8 mouse cellular contexts compared by ENCODE assay signal in the genomic region with DNA sequence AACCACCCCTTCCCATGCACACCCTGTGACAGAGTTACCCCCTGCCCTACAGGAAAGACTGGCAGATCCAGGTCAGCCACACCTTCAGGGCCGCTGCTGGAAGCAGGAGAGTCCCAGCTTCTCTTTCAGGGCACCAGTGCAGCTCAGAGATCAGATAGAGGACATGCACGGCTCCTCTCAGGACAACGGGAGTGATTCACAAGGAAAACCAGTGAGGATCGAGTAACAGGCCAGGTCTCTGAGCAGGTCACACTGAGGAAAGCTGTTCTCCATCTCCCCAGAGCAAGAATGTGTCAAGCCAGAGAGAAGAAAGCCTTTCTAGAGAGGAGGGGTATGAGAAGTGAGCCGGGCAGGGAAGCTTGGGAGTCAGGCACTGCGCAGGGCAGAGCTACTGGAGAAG. TPM values are rescaled to one million over a fixed set of nuclear protein-coding genes. Genes with fewer than 3 reads are reported as not detected.
DNase-seq lines count a peak whose midpoint lies in the region; ATAC-seq and TF ChIP-seq lines count a peak whose summit lies in the region.

No protein-coding gene starts in this region.

- H3K36me3 ChIP-seq in kidney, postnatal 0 days (ENCODE audit: insufficient read depth, low read length): peaks cover 14% of the 10 kb centered on the region
- peaks cover 14% of the 10 kb centered on the region for H3K36me3 ChIP-seq in embryonic facial prominence, embryonic 12.5 days
- H3K36me3 ChIP-seq in hindbrain, postnatal 0 days (ENCODE audit: insufficient read depth, low read length): no peaks in the 10 kb centered on the region; the same call in 1 of the 2 replicates
- 0 out of 2 replicates have a peak, but pooled peaks cover 3% of the 10 kb centered on the region for H3K36me3 ChIP-seq in midbrain, embryonic 15.5 days (replicated peaks)

- peak overlapping the region; percentile 38 for H3K4me2 ChIP-seq in kidney, postnatal 0 days (ENCODE audit: low read length)
- no peak overlapping the region for H3K4me2 ChIP-seq in embryonic facial prominence, embryonic 12.5 days (replicated peaks)
- H3K4me2 ChIP-seq in hindbrain, postnatal 0 days (ENCODE audit: low read depth, low read length): peak overlapping the region; percentile 14; the same call in 1 of the 2 replicates
- no peak overlapping the region for H3K4me2 ChIP-seq in midbrain, embryonic 15.5 days

- intact Hi-C loops in left cerebral cortex, postnatal 36 days (cut with DNase I): no loop called here

- peak overlapping the region; percentile 44; the same call in 1 of the 2 replicates for H3K9ac ChIP-seq in kidney, postnatal 0 days (ENCODE audit: low read depth, low read length)
- no peak overlapping the region; the same call in 1 of the 2 replicates for H3K9ac ChIP-seq in embryonic facial prominence, embryonic 12.5 days
- H3K9ac ChIP-seq in hindbrain, postnatal 0 days (replicated peaks; ENCODE audit: low read length): no peak overlapping the region
- H3K9ac ChIP-seq in midbrain, embryonic 15.5 days: no peak overlapping the region

- H3K27me3 ChIP-seq in kidney, postnatal 0 days (ENCODE audit: insufficient read depth, low read length): no peaks in the 10 kb centered on the region
- no peaks in the 10 kb centered on the region for H3K27me3 ChIP-seq in embryonic facial prominence, embryonic 12.5 days
- no peaks in the 10 kb centered on the region for H3K27me3 ChIP-seq in hindbrain, postnatal 0 days (ENCODE audit: insufficient read depth, low read length)
- no peaks in the 10 kb centered on the region for H3K27me3 ChIP-seq in midbrain, embryonic 15.5 days (replicated peaks)

- 14% methylated on average over 6 of the region's 6 CpGs for WGBS in kidney, postnatal 0 days
- 29% methylated on average over 6 of the region's 6 CpGs for WGBS in embryonic facial prominence, embryonic 12.5 days
- 55% methylated on average over 6 of the region's 6 CpGs for WGBS in hindbrain, postnatal 0 days
- WGBS in midbrain, embryonic 15.5 days: 72% methylated on average over 6 of the region's 6 CpGs

- H3K4me1 ChIP-seq in kidney, postnatal 0 days (replicated peaks; ENCODE audit: insufficient read depth, low read length): peaks cover 41% of the 10 kb centered on the region
- H3K4me1 ChIP-seq in embryonic facial prominence, embryonic 12.5 days: peaks cover 26% of the 10 kb centered on the region
- H3K4me1 ChIP-seq in hindbrain, postnatal 0 days (ENCODE audit: insufficient read depth, low read length): peaks cover 33% of the 10 kb centered on the region
- H3K4me1 ChIP-seq in midbrain, embryonic 15.5 days: peaks cover 16% of the 10 kb centered on the region

- peak; percentile 89 for DNase-seq in kidney, postnatal 0 days (ENCODE audit: low spot score)
- no peak for DNase-seq in kidney, adult 9 months
- DNase-seq in hindbrain, postnatal 0 days (ENCODE audit: low spot score): no peak
- no peak for DNase-seq in left cerebral cortex, postnatal 36 days (ENCODE audit: low spot score in 2 of 2)
- no peak for DNase-seq in embryo, embryonic 11 days
- no peak for DNase-seq in adrenal gland, postnatal 4 days (ENCODE audit: low spot score in 2 of 2)

- H3K4me3 ChIP-seq in kidney, postnatal 0 days (replicated peaks; ENCODE audit: low read depth, low read length): no peak overlapping the region
- H3K4me3 ChIP-seq in embryonic facial prominence, embryonic 12.5 days: no peak overlapping the region
- no peak overlapping the region for H3K4me3 ChIP-seq in hindbrain, postnatal 0 days (ENCODE audit: low read length)
- no peak overlapping the region for H3K4me3 ChIP-seq in midbrain, embryonic 15.5 days

- peak overlapping the region; percentile 92 for H3K27ac ChIP-seq in kidney, postnatal 0 days
- H3K27ac ChIP-seq in embryonic facial prominence, embryonic 12.5 days: peak overlapping the region; percentile 91
- peak overlapping the region; percentile 84 for H3K27ac ChIP-seq in hindbrain, postnatal 0 days
- H3K27ac ChIP-seq in midbrain, embryonic 15.5 days: peak overlapping the region; percentile 76

- no peak for TF ChIP-seq CTCF in kidney, postnatal 0 days (IDR thresholded peaks at IDR 0.05; ENCODE audit: low read depth)
- TF ChIP-seq CTCF in hindbrain, postnatal 0 days (IDR thresholded peaks at IDR 0.05; ENCODE audit: low read depth): no peak

- no peaks in the 10 kb centered on the region for H3K9me3 ChIP-seq in kidney, postnatal 0 days (replicated peaks; ENCODE audit: low read length)
- H3K9me3 ChIP-seq in embryonic facial prominence, embryonic 12.5 days: no peaks in the 10 kb centered on the region
- H3K9me3 ChIP-seq in hindbrain, postnatal 0 days (ENCODE audit: low read length): no peaks in the 10 kb centered on the region
- no peaks in the 10 kb centered on the region for H3K9me3 ChIP-seq in midbrain, embryonic 15.5 days

- ATAC-seq in kidney, postnatal 0 days (replicated peaks; ENCODE audit: low FRiP score, low read depth): peak; percentile 24; the same call in 1 of the 2 replicates
- ATAC-seq in embryonic facial prominence, embryonic 12.5 days (ENCODE audit: insufficient number of reproducible peaks, insufficient read depth, low FRiP score, low TSS enrichment): no peak
- no peak for ATAC-seq in hindbrain, postnatal 0 days
- ATAC-seq in midbrain, embryonic 15.5 days (replicated peaks): no peak

RNA-seq across cellular contexts. Expression of gene Tmbim1, which starts 8.9 kb away (rescaled TPM):
- polyA plus RNA-seq in kidney, postnatal 0 days (2015; fragmentation: Nextera tagmentation; extraction: Ambion mirVana): 27.8 and 30.8 TPM in 2 replicates
- polyA plus RNA-seq in embryonic facial prominence, embryonic 12.5 days (2016; fragmentation: Nextera tagmentation; extraction: Ambion mirVana): 18.4 and 20.1 TPM in 2 replicates
- 16.4 and 17.5 TPM in 2 replicates for total RNA-seq in hindbrain, postnatal 0 days (2014; rRNA removed)
- polyA plus RNA-seq in hindbrain, postnatal 0 days (2015; fragmentation: Nextera tagmentation; extraction: Ambion mirVana): 14.8 and 16.5 TPM in 2 replicates
- 7.5 and 9.4 TPM in 2 replicates for polyA plus RNA-seq in midbrain, embryonic 15.5 days (2015; fragmentation: Nextera tagmentation; extraction: Ambion mirVana)
- total RNA-seq in left cerebral cortex, postnatal 36 days (2021): 10 to 100 TPM; 21.5 to 26.4 TPM
- 10 to 100 TPM; 65.8 to 72.4 TPM for total RNA-seq in adrenal gland, postnatal 4 days (2021)

RNA-seq across cellular contexts. Expression of gene Pnkd, which starts 11.7 kb away (rescaled TPM):
- 162 and 169 TPM in 2 replicates for polyA plus RNA-seq in kidney, postnatal 0 days (2015; fragmentation: Nextera tagmentation; extraction: Ambion mirVana)
- polyA plus RNA-seq in embryonic facial prominence, embryonic 12.5 days (2016; fragmentation: Nextera tagmentation; extraction: Ambion mirVana): 106 TPM in 2 replicates
- 102 and 113 TPM in 2 replicates for total RNA-seq in hindbrain, postnatal 0 days (2014; rRNA removed)
- 143 TPM in 2 replicates for polyA plus RNA-seq in hindbrain, postnatal 0 days (2015; fragmentation: Nextera tagmentation; extraction: Ambion mirVana)
- 114 and 117 TPM in 2 replicates for polyA plus RNA-seq in midbrain, embryonic 15.5 days (2015; fragmentation: Nextera tagmentation; extraction: Ambion mirVana)
- total RNA-seq in left cerebral cortex, postnatal 36 days (2021): 100 to 1,000 TPM; 151 to 166 TPM
- total RNA-seq in adrenal gland, postnatal 4 days (2021): 10 to 100 TPM; 72.1 to 72.4 TPM

RNA-seq across cellular contexts. Expression of gene Aamp, which starts 11.9 kb away (rescaled TPM):
- polyA plus RNA-seq in kidney, postnatal 0 days (2015; fragmentation: Nextera tagmentation; extraction: Ambion mirVana): 248 and 264 TPM in 2 replicates
- polyA plus RNA-seq in embryonic facial prominence, embryonic 12.5 days (2016; fragmentation: Nextera tagmentation; extraction: Ambion mirVana): 211 and 213 TPM in 2 replicates
- total RNA-seq in hindbrain, postnatal 0 days (2014; rRNA removed): 131 and 161 TPM in 2 replicates
- 212 and 219 TPM in 2 replicates for polyA plus RNA-seq in hindbrain, postnatal 0 days (2015; fragmentation: Nextera tagmentation; extraction: Ambion mirVana)
- polyA plus RNA-seq in midbrain, embryonic 15.5 days (2015; fragmentation: Nextera tagmentation; extraction: Ambion mirVana): 217 and 229 TPM in 2 replicates
- total RNA-seq in left cerebral cortex, postnatal 36 days (2021): 100 to 1,000 TPM; 139 to 143 TPM
- 100 to 1,000 TPM; 175 to 177 TPM for total RNA-seq in adrenal gland, postnatal 4 days (2021)

RNA-seq across cellular contexts. Expression of gene Gpbar1, which starts 18.1 kb away (rescaled TPM):
- polyA plus RNA-seq in kidney, postnatal 0 days (2015; fragmentation: Nextera tagmentation; extraction: Ambion mirVana): 1.0 and 1.7 TPM in 2 replicates
- not detected in 2 replicates for polyA plus RNA-seq in embryonic facial prominence, embryonic 12.5 days (2016; fragmentation: Nextera tagmentation; extraction: Ambion mirVana)
- not detected in 2 replicates for total RNA-seq in hindbrain, postnatal 0 days (2014; rRNA removed)
- polyA plus RNA-seq in hindbrain, postnatal 0 days (2015; fragmentation: Nextera tagmentation; extraction: Ambion mirVana): 0.16 TPM in 1 of 2 replicates, not detected in the other
- polyA plus RNA-seq in midbrain, embryonic 15.5 days (2015; fragmentation: Nextera tagmentation; extraction: Ambion mirVana): 0.15 and 0.17 TPM in 2 replicates
- not detected for total RNA-seq in left cerebral cortex, postnatal 36 days (2021)
- under 1 TPM in 1 of 2 experiments, not detected in 1; 0.28 TPM for total RNA-seq in adrenal gland, postnatal 4 days (2021)

Comparison
In these comparisons a context has a peak if more than half of its experiments do, and no peak if none do; other contexts are left out.
1. H3K4me2 ChIP-seq: peak in kidney, postnatal 0 days (single experiment) and hindbrain, postnatal 0 days (single experiment); none in embryonic facial prominence, embryonic 12.5 days (single experiment) and midbrain, embryonic 15.5 days (single experiment).
2. Peak in every context shown above with its lines, with median percentiles within 50 percentile points of each other: H3K27ac ChIP-seq.